Mouse (Mus musculus) limb, embryonic 10.5 days (tissue): Measurements from ENCODE around the gene Agbl4. TPM values are rescaled to one million over a fixed set of nuclear protein-coding genes. Genes with fewer than 3 reads are reported as not detected.

Experiments used
- DNase-seq: peaks from one replicate; pipeline ENCODE4 v3.0.0-alpha.2; 2017; ENCODE audit warnings: low spot score
- H3K27ac ChIP-seq: fragments of 300-500 bp; sonication (generic); 2 replicates; pipeline ENCODE4 v1.5.1; 2016; ENCODE audit warnings: mild to moderate bottlenecking
- H3K27me3 ChIP-seq: fragments of 300-500 bp; sonication (generic); 2 replicates; pipeline ENCODE4 v1.6.1; 2016; ENCODE audit warnings: low read depth, mild to moderate bottlenecking; ENCODE audit not compliant: poor library complexity, severe bottlenecking
- H3K36me3 ChIP-seq: fragments of 300-500 bp; sonication (generic); 2 replicates; pipeline ENCODE4 v1.6.1; 2016; ENCODE audit warnings: mild to moderate bottlenecking, moderate library complexity
- H3K4me1 ChIP-seq: fragments of 300-500 bp; sonication (generic); 2 replicates; pipeline ENCODE4 v1.6.1; 2016
- H3K4me3 ChIP-seq: fragments of 300-500 bp; sonication (generic); 2 replicates; pipeline ENCODE4 v1.5.1; 2016; ENCODE audit warnings: mild to moderate bottlenecking, moderate library complexity
- H3K9me3 ChIP-seq: fragments of 300-500 bp; sonication (generic); replicated peaks from 2 replicates; pipeline ENCODE4 v1.6.1; 2016; ENCODE audit warnings: mild to moderate bottlenecking
- WGBS: fragments of 180-500 bp; shearing (Covaris S2); methylation state at CpG from one replicate; pipeline ENCODE4 v1.1.7; 2016; 5-methylcytosine and 5-hydroxymethylcytosine counted together
- polyA plus RNA-seq: library from polyadenylated mRNA; unstranded; fragments of >200 nt; fragmentation: Nextera tagmentation; extraction: Ambion mirVana; gene quantifications from 2 replicates; pipeline ENCODE4 v1.2.1, GENCODE M21; 2016

The Agbl4 gene
- polyA plus RNA-seq, 1 experiment from 2014 or later = not detected

DNA sequence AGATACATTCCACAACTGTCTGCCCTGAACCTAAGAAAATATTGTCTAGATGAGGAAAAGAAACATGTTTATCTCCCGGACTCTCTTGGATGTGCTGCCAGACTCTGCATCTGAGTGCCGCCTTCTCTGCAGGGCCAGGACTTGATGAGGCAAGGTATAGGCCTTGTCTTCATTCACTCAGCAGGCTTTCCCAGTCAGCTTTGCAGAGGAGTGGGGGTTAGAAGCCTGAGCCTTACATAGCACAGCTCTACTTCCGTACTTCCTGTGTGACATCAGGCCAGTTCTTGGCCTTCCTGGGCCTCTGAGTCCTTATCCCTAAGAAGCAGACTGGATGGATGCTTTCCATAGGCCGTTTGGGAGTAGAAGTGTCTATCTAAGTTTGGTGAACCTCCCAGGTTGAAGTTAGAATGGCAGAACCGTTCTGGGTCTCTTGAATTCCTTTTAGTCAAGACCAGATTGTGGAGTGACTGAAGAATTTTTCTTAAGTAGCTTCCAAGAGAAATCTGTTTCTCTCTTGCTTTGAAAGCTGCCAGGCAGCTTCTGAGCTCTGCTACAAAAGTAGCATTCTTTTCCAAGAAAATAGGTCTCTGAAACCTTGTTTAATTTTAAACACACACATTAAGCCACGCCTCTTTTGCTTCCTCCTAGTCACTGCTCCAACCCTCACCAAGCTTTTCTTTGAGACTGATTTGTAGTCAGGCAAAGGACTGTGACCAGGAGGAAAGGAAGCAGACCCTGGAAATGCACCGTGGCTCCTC is 1052.2 kb downstream of the Agbl4 start:
- DNase-seq = no peak
- WGBS = 77% methylated on average over 7 of the region's 7 CpGs
- peaks cover 88% of the 10 kb centered on the region for H3K36me3 ChIP-seq
- H3K27me3 ChIP-seq = no peaks in the 10 kb centered on the region
- no peaks in the 10 kb centered on the region for H3K9me3 ChIP-seq
- no peaks in the 10 kb centered on the region for H3K4me1 ChIP-seq
- H3K4me3 ChIP-seq = no peak overlapping the region
- no peak overlapping the region for H3K27ac ChIP-seq

DNA sequence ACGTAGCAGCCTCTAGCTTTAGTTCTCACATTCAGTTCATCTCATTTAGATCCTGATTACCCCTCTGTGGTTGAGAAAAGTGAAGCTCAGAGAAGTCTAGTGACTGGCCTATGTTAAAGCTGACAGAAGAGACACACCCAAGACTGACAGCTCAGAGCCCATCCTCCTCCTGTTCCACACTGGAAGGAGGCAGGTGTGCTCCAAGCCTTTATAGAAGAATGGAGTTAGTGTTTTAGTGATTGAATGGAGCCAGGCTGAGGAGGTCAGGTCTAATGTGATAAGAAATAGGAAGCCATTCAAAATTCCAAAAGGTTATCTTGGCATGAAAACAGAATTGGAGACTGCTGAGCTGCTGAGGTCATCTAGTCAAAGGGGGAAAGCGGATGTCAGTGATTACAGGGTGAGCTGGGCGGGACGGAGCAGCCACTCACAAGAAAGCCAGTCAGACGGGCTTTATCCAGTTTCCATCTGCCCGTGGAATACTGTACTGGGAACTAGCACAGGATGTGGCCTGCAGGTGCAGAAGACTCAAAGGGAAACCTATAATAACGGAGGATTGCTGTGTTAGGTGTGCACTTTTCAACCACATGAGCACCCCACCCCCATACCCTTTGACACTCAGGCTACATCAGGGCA is 1053.9 kb downstream of the Agbl4 start:
- no peaks in the 10 kb centered on the region for H3K27me3 ChIP-seq
- H3K4me3 ChIP-seq = no peak overlapping the region
- H3K36me3 ChIP-seq = peaks cover 89% of the 10 kb centered on the region
- no peak overlapping the region for H3K27ac ChIP-seq
- no peaks in the 10 kb centered on the region for H3K9me3 ChIP-seq
- no peak for DNase-seq
- 0 out of 2 replicates have a peak, but pooled peaks cover 3% of the 10 kb centered on the region for H3K4me1 ChIP-seq
- WGBS = 81% methylated on average over 7 of the region's 7 CpGs

DNA sequence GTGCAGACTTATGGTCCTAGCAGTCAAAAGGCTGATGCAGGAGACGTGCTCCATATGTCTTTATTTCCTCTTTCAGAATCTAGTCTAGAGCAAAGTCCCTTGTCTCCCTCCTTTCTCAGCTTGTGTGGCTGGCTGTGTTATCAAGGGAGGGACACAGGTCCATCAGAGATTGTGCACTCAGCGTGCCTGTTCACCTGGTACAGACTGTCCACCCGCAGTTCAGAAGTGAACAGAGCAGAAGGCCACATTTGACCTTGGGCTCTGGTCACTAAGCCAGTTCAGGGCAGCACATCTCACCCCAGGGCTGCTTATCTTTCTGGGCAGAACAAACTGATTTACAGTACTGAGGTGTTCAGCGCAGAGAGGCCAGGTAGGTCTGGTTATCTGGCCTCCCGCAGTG is 1054.7 kb downstream of the Agbl4 start:
- H3K9me3 ChIP-seq = no peaks in the 10 kb centered on the region
- H3K27ac ChIP-seq = no peak overlapping the region
- H3K27me3 ChIP-seq = no peaks in the 10 kb centered on the region
- H3K4me1 ChIP-seq = 0 out of 2 replicates have a peak, but pooled peaks cover 5% of the 10 kb centered on the region
- peaks cover 83% of the 10 kb centered on the region for H3K36me3 ChIP-seq
- WGBS = 89% methylated on average over 5 of the region's 5 CpGs
- no peak overlapping the region for H3K4me3 ChIP-seq
- no peak for DNase-seq

DNA sequence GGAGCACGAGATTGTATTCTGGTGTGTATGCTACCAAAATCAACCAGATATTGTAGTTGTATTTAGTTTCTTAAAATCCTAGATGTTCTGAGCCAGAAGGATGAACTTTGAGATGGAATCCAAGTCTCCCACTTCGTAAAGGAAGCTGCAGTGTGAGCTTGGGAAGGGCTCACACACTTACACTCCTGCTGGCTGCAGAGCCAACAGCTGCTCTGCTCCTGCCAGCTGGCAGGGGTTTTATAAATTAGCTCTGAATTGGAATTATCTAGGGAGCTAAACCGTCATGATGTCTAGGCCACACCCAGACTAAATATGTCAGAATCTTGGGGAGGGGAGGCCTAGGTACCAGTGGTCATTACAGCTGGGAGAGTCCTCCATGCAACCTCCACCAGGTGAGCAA is 1055.8 kb downstream of the Agbl4 start:
- H3K4me3 ChIP-seq = no peak overlapping the region
- peaks cover 84% of the 10 kb centered on the region for H3K36me3 ChIP-seq
- no peak overlapping the region for H3K27ac ChIP-seq
- WGBS = 84% methylated on average over 3 of the region's 3 CpGs
- H3K9me3 ChIP-seq = no peaks in the 10 kb centered on the region
- H3K27me3 ChIP-seq = no peaks in the 10 kb centered on the region
- peaks cover 15% of the 10 kb centered on the region for H3K4me1 ChIP-seq
- DNase-seq = no peak

- no peaks in the 10 kb centered on the region for H3K9me3 ChIP-seq
- peaks cover 15% of the 10 kb centered on the region for H3K4me1 ChIP-seq
- H3K27me3 ChIP-seq = no peaks in the 10 kb centered on the region
- no peak overlapping the region for H3K4me3 ChIP-seq
- H3K36me3 ChIP-seq = peaks cover 85% of the 10 kb centered on the region
- 86% methylated on average over 5 of the region's 5 CpGs for WGBS
- no peak overlapping the region for H3K27ac ChIP-seq
- no peak for DNase-seq
Observed at GRCm38 (mm10) chr4:111455621-111456020, 1058.2 kb downstream of the Agbl4 start.

GRCm38 (mm10) chr4:111457568-111457967 is 1060.1 kb downstream of the Agbl4 start:
- Histone ChIP-seq H3K9me3 (no peaks in the 10 kb centered on the region), H3K4me3 (no peak overlapping the region), H3K4me1 (peaks cover 15% of the 10 kb centered on the region), H3K27me3 (no peaks in the 10 kb centered on the region), H3K27ac (no peak overlapping the region), H3K36me3 (peaks cover 69% of the 10 kb centered on the region)
- 59% methylated on average over 5 of the region's 5 CpGs for WGBS
- DNase-seq = no peak

DNA sequence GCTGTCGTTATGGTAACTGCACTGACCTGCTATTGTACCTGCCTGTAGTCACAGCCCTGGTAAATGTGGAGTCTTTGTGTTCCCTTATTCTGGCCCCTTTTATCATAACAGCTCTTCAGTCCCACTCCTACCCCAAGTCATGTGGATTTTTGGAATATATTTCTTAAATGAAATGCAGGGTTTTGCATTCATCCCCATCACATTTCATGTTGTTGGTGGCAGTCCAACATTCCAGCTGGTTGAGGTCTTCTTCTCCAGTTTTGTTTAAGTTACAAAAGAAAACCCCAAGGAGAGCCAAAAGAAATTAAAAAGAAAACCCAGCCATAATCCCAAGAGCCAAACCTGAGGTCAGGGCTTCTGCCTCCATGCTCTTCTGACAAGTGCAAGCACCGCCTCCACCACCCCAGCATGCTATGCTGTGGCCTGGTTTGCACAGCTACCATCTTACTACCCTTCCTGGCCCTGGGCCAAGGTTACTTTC is 1069.9 kb downstream of the Agbl4 start:
- no peak for DNase-seq
- Histone ChIP-seq H3K4me1 (no peaks in the 10 kb centered on the region), H3K9me3 (no peaks in the 10 kb centered on the region), H3K27ac (no peak overlapping the region), H3K36me3 (no peaks in the 10 kb centered on the region), H3K4me3 (no peak overlapping the region), H3K27me3 (no peaks in the 10 kb centered on the region)
- WGBS = 81% methylated on average over 2 of the region's 2 CpGs

DNA sequence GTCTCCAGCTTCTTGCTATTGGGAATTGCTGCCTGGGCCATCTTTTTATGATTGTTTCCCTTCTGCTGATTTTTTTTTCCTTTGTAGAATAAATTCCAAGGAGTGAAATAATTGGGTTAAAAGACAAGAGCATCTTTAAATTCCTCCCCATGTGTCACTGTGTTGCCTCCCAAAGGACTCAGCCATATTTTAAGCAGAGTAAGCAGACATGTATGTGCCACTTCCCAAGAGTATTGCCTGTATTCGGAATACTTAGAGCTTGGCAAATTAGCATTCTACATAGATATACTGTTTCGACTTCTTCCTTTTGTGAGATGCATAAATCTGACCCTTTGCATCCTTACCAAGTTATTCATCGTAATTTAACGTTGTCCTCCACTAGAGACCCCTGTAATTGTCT is 1070.3 kb downstream of the Agbl4 start:
- H3K36me3 ChIP-seq = no peaks in the 10 kb centered on the region
- no peaks in the 10 kb centered on the region for H3K27me3 ChIP-seq
- no peaks in the 10 kb centered on the region for H3K9me3 ChIP-seq
- DNase-seq = no peak
- 89% methylated on average over 4 of the region's 4 CpGs for WGBS
- no peak overlapping the region for H3K27ac ChIP-seq
- no peaks in the 10 kb centered on the region for H3K4me1 ChIP-seq
- H3K4me3 ChIP-seq = no peak overlapping the region

DNA sequence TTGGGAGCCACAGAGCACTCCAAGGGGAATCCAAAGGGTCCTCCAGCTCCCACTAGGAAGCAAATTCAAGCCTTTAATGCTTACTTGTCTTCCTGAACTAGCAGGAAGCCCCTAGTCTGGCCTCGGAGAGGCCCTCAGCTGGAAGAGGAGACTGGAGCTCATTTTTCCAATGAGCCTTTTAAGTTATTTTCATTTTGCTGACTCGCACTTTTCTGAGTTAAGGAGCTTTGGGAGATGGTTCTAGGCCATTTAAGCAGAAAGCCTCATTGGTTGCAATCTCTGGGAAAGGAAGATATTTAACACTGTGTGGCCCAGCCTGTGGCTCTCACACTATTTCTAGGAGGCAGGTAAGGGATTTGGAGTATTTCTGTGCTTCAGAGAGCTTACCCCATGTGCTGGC is 1072.4 kb downstream of the Agbl4 start:
- 85% methylated on average over 2 of the region's 2 CpGs for WGBS

DNA sequence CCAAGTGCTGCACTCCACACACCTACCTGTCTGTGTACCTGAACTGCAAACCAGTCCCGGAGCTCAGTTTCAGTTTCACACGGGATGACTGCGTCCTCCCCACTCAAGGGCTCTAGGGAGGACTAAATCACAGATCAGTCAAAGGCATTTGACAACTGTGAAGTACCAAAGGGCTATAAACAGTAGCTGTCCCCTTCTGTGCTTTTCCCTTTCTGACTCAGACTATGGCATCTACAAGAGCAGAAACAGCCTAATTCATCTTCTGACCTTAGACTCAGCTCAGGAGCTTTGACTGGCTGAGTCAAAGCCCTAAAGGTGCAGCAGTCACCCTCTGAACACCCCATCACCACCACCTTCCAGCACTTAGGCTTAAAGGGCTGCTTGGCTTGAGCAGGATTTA is 1074.3 kb downstream of the Agbl4 start:
- 0 out of 2 replicates have a peak, but pooled peaks cover 7% of the 10 kb centered on the region for H3K4me1 ChIP-seq
- WGBS = 67% methylated on average over 3 of the region's 3 CpGs

More for the DNA sequence above, 1072.4 kb downstream of the Agbl4 start:
- no peak overlapping the region for H3K27ac ChIP-seq
- no peaks in the 10 kb centered on the region for H3K4me1 ChIP-seq
- DNase-seq = no peak
- no peaks in the 10 kb centered on the region for H3K36me3 ChIP-seq
- H3K27me3 ChIP-seq = no peaks in the 10 kb centered on the region
- H3K4me3 ChIP-seq = no peak overlapping the region
- no peaks in the 10 kb centered on the region for H3K9me3 ChIP-seq

DNA sequence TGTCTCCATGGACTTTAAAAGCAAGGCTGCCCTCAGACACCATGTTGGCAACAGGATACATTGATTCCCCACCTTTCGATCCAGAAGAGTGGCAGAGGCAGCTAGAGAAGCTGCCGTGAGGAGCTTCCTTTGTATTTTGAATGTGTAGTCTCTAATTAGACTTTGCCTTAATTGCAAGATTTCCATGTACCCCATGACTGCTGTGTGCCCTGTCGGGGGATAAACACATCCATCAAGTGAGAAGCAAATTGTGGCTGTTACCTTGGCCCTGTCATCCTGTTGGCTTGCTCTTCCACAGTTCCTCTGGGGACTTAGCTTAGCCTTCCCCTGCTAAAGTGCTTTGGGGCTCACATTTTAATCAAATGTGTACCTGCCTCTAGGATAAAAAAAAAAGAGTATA is 1075.0 kb downstream of the Agbl4 start:
- H3K4me3 ChIP-seq = no peak overlapping the region
- 69% methylated on average over 3 of the region's 3 CpGs for WGBS
- no peaks in the 10 kb centered on the region for H3K27me3 ChIP-seq
- no peak overlapping the region for H3K27ac ChIP-seq
- H3K36me3 ChIP-seq = no peaks in the 10 kb centered on the region
- 0 out of 2 replicates have a peak, but pooled peaks cover 9% of the 10 kb centered on the region for H3K4me1 ChIP-seq
- DNase-seq = no peak
- H3K9me3 ChIP-seq = no peaks in the 10 kb centered on the region

More for the DNA sequence above, 1074.3 kb downstream of the Agbl4 start:
- Histone ChIP-seq H3K4me3 (no peak overlapping the region), H3K27me3 (no peaks in the 10 kb centered on the region), H3K9me3 (no peaks in the 10 kb centered on the region), H3K27ac (no peak overlapping the region), H3K36me3 (no peaks in the 10 kb centered on the region)
- DNase-seq = no peak

GRCm38 (mm10) chr4:111473014-111473413 is 1075.6 kb downstream of the Agbl4 start:
- WGBS = 98% methylated on average over 1 of the region's 1 CpGs
- 0 out of 2 replicates have a peak, but pooled peaks cover 9% of the 10 kb centered on the region for H3K4me1 ChIP-seq
- no peaks in the 10 kb centered on the region for H3K9me3 ChIP-seq
- no peak overlapping the region for H3K27ac ChIP-seq
- DNase-seq = no peak
- no peaks in the 10 kb centered on the region for H3K27me3 ChIP-seq
- H3K4me3 ChIP-seq = no peak overlapping the region
- H3K36me3 ChIP-seq = no peaks in the 10 kb centered on the region

GRCm38 (mm10) chr4:111475374-111475971 is 1078.0 kb downstream of the Agbl4 start:
- no peaks in the 10 kb centered on the region for H3K36me3 ChIP-seq
- WGBS = 78% methylated on average over 10 of the region's 10 CpGs
- 0 out of 2 replicates have a peak, but pooled peaks cover 9% of the 10 kb centered on the region for H3K4me1 ChIP-seq
- no peak overlapping the region for H3K4me3 ChIP-seq
- H3K27me3 ChIP-seq = no peaks in the 10 kb centered on the region
- no peak for DNase-seq
- no peak overlapping the region for H3K27ac ChIP-seq
- no peaks in the 10 kb centered on the region for H3K9me3 ChIP-seq
